Mouse (Mus musculus) ES-E14 (cell line): ENCODE results near the gene Casq1. TPM values are rescaled to one million over a fixed set of nuclear protein-coding genes. Genes with fewer than 3 reads are reported as not detected.
A peak's percentile ranks its signal among the peaks of the same experiment; 100 is the strongest.
"Not testable (repeated sequence)": the region's sequence is repeated elsewhere in the genome, so short reads cannot be mapped to it uniquely, and the experiment has no call there.

Experiments
- DNase-seq: peaks from one replicate; pipeline ENCODE4 v3.0.0-alpha.2; 2013; ENCODE audit warnings: low read depth, low spot score
- H3K27ac ChIP-seq: 2 replicates; pipeline ENCODE4 v1.5.1; 2012; ENCODE audit warnings: low read depth, mild to moderate bottlenecking, low read length, moderate library complexity, mixed read lengths; ENCODE audit not compliant: poor library complexity, insufficient read depth, severe bottlenecking
- H3K36me3 ChIP-seq: 2 replicates; pipeline ENCODE4 v1.6.1; 2012; ENCODE audit warnings: mild to moderate bottlenecking, low read length, moderate library complexity, mixed read lengths; ENCODE audit not compliant: control insufficient read depth, poor library complexity, insufficient read depth, severe bottlenecking
- H3K4me1 ChIP-seq, 2 experiments: fragments of 150-350 bp in 1 of 2; sonication (generic) in 1 of 2; 2 replicates each; pipeline ENCODE4 v1.6.1; 2012; ENCODE audit warnings: low read length in 2 of 2, mild to moderate bottlenecking in 1 of 2, mixed read lengths in 1 of 2; ENCODE audit not compliant: control insufficient read depth in 2 of 2, insufficient read depth in 2 of 2, poor library complexity in 1 of 2
- H3K4me3 ChIP-seq, 2 experiments: fragments of 150-350 bp in 1 of 2; sonication (generic) in 1 of 2; 2 replicates each; pipeline ENCODE4 v1.5.1; 2012; ENCODE audit warnings: low read length in 2 of 2, low read depth in 1 of 2, mild to moderate bottlenecking in 1 of 2, mixed read lengths in 1 of 2; ENCODE audit not compliant: insufficient read depth in 1 of 2, poor library complexity in 1 of 2, severe bottlenecking in 1 of 2
- H3K9ac ChIP-seq: 2 replicates; pipeline ENCODE4 v1.6.1; 2012; ENCODE audit warnings: low read depth, mild to moderate bottlenecking, low read length, mixed read lengths; ENCODE audit not compliant: poor library complexity, insufficient read depth, severe bottlenecking
- H3K9me3 ChIP-seq: fragments of 150-350 bp; sonication (generic); 2 replicates; pipeline ENCODE4 v1.6.1; 2012; ENCODE audit warnings: low read depth, mild to moderate bottlenecking, low read length; ENCODE audit not compliant: control insufficient read depth, insufficient read depth
- CHD2 ChIP-seq: IDR thresholded peaks from 2 replicates; pipeline ENCODE4 v1.6.1; 2014; ENCODE audit warnings: mild to moderate bottlenecking, low read depth, low read length, inconsistent platforms
- HCFC1 ChIP-seq: IDR thresholded peaks from 2 replicates; pipeline ENCODE4 v1.6.1; 2012; ENCODE audit warnings: low read length, inconsistent platforms, borderline replicate concordance; ENCODE audit not compliant: insufficient read depth
- MAFK ChIP-seq: IDR thresholded peaks from 2 replicates; pipeline ENCODE4 v1.6.1; 2014; ENCODE audit warnings: mild to moderate bottlenecking, low read depth, low read length, inconsistent platforms; ENCODE audit not compliant: insufficient read depth
- ZC3H11A ChIP-seq: IDR thresholded peaks from 2 replicates; pipeline ENCODE4 v1.6.1; 2012; ENCODE audit warnings: low read depth, mild to moderate bottlenecking, inconsistent platforms, low read length, borderline replicate concordance
- ZNF384 ChIP-seq: IDR thresholded peaks from 2 replicates; pipeline ENCODE4 v1.6.1; 2012; ENCODE audit warnings: low read depth, low read length, inconsistent platforms
- in situ Hi-C, 2 experiments: fragments of 600-800 bp; cut with MboI; formaldehyde crosslinking; loops; one replicate each; pipeline ENCODE4 v1.15.1; 2025; ENCODE audit warnings: low sequenced_read_pairs in 2 of 2, inconsistent platforms in 1 of 2; ENCODE audit not compliant: unreplicated experiment in 2 of 2
- total RNA-seq: library from RNA; depleted of rRNA; stranded (reverse); fragments of 300-350 nt; gene quantifications from 2 replicates; pipeline ENCODE4 v1.2.3, GENCODE M21; 2012

Gene Casq1
- total RNA-seq, 1 experiment, result 2.4 TPM

GRCm38 (mm10) chr1:172247216-172247615 lies 27.5 kb upstream of the Casq1 start:
- in situ Hi-C loops, result no loop called here
- no peak for DNase-seq
- Histone ChIP-seq H3K9me3 (no peaks in the 10 kb centered on the region), H3K27ac (no peak overlapping the region), H3K4me3 (no peak overlapping the region), H3K36me3 (no peaks in the 10 kb centered on the region), H3K9ac (no peak overlapping the region), H3K4me1 (peaks cover 4 to 6% of the 10 kb centered on the region in 2 experiments; a peak in 2 of 4 replicates)
- TF ChIP-seq ZC3H11A (no peak), HCFC1 (no peak), CHD2 (no peak), MAFK (no peak), ZNF384 (no peak)

DNA sequence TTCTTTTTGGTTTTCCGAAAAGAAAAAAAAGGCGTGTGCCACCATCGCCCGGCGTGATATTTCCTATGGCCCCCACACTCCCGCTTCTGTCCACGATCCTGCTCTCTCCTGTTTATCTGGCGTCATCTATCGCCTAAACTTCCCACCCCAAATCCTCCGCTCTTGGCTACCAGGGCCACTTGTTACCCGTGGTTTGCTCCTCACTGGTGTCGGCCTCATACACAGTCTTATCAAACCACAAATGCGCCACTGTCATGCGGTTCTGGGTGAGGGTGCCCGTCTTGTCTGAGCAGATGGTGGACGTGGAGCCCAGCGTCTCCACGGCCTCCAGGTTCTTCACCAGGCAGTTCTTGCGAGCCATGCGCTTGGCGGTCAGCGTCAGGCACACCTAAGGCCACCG lies 25.0 kb upstream of the Casq1 start:
- in situ Hi-C loops, H3K4me1 ChIP-seq: not testable (repeated sequence)
- peak overlapping the region; percentile 16 to 20; a peak in 3 of 4 replicates for H3K4me3 ChIP-seq

DNA sequence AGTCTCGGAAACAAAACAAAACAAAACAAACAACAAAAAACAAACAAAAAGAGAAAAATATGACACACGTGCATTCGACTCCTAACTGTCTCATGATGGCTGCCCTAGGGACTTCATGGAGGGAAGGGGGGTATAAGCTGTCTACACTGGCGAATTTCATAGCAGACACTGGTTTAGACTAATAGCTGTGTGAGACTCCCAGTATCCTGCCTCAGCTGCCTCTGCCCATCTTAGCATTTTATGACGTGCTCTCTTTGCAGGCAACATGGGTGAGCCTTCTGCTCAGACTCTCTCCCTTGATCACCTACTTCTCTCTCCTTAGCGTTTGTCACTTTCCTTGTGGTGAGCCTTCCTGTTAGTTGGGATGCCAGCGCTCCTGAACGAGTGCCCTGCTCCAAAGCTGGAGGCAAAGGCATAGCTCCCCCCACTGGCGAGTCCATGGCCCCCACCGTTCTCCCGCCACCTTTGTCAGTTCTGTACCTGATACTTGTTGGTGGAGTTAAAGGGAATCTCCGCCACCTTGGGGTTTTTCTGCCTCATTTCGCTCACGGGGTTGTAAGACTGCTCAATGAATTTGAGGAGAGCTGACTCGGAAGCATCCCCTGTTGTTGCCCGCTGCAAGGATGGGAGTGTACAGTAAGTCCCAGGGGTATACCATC lies 24.0 kb upstream of the Casq1 start:
- no peak overlapping the region for H3K9ac ChIP-seq
- in situ Hi-C loops, result no loop called here
- H3K36me3 ChIP-seq, result no peaks in the 10 kb centered on the region
- TF ChIP-seq ZC3H11A (no peak), HCFC1 (no peak), MAFK (no peak), ZNF384 (no peak), CHD2 (no peak)
- DNase-seq, result no peak
- no peak overlapping the region for H3K27ac ChIP-seq
- no peaks in the 10 kb centered on the region for H3K9me3 ChIP-seq
- H3K4me1 ChIP-seq, result peaks cover 8 to 9% of the 10 kb centered on the region in 2 experiments; a peak in 3 of 4 replicates
- no peak overlapping the region for H3K4me3 ChIP-seq

More for the DNA sequence above, 25.0 kb upstream of the Casq1 start:
- H3K9me3 ChIP-seq, H3K36me3 ChIP-seq, DNase-seq, H3K27ac ChIP-seq, H3K9ac ChIP-seq: not testable (repeated sequence)

DNA sequence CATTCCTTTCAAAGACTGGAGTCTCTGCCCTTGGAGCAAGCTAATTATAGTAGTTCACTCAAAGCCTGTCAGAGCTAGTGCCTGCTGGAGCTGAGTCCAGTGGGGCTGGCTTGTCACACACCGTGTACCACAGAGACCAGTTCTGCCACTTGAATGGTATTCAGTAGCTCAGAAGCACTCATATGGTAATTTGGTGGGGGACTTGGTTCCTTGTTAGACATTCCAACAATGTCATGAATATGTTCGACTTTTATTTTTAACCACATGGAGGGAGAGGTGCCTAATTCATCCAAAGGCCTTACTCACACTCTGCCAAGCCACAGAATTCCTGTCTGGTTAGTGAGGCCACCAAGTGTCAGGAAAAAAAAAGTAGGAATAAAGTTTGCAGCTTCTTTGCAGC lies 22.7 kb upstream of the Casq1 start:
- no peaks in the 10 kb centered on the region for H3K36me3 ChIP-seq
- peaks cover 9 to 10% of the 10 kb centered on the region in 2 experiments; a peak in 3 of 4 replicates for H3K4me1 ChIP-seq
- TF ChIP-seq ZC3H11A (no peak), HCFC1 (no peak), CHD2 (no peak), MAFK (no peak), ZNF384 (no peak)
- in situ Hi-C loops, result no loop called here
- no peak overlapping the region for H3K27ac ChIP-seq
- no peak for DNase-seq
- H3K4me3 ChIP-seq, result no peak overlapping the region
- H3K9me3 ChIP-seq, result no peaks in the 10 kb centered on the region
- no peak overlapping the region for H3K9ac ChIP-seq
